Mouse (Mus musculus): ENCODE measurements around the gene Wdr27.

- TF ChIP-seq ZC3H11A (IDR thresholded peaks at IDR 0.05; ENCODE audit: borderline replicate concordance, low read depth, low read length) (no peak), ZNF384 (IDR thresholded peaks at IDR 0.05; ENCODE audit: low read depth, low read length) (no peak)
Observed at GRCm38 (mm10) chr17:14860220-14860619, 82.7 kb downstream of the Wdr27 start.

Data from ES-E14 (cell line).